Mouse (Mus musculus) lung, embryonic 15.5 days (tissue): ENCODE data around the gene Hvcn1. TPM values are rescaled to one million over a fixed set of nuclear protein-coding genes. Genes with fewer than 3 reads are reported as not detected.

Source experiments
- ATAC-seq: fragments of 200-750 bp; cut with Nextera tagmentation; 2 replicates; pipeline ENCODE4 v1.8.0; 2017; ENCODE audit warnings: moderate number of reproducible peaks, borderline replicate concordance; ENCODE audit not compliant: low FRiP score, low TSS enrichment; ENCODE audit errors: extremely low read depth
- H3K27ac ChIP-seq: fragments of 300-500 bp; sonication (generic); 2 replicates; pipeline ENCODE4 v1.5.1; 2015; ENCODE audit warnings: moderate library complexity, mild to moderate bottlenecking, inconsistent platforms
- H3K27me3 ChIP-seq: fragments of 300-500 bp; sonication (generic); 2 replicates; pipeline ENCODE4 v1.6.1; 2015; ENCODE audit warnings: inconsistent platforms
- H3K36me3 ChIP-seq: fragments of 300-500 bp; sonication (generic); 2 replicates; pipeline ENCODE4 v1.6.1; 2015; ENCODE audit warnings: inconsistent platforms
- H3K4me1 ChIP-seq: fragments of 300-500 bp; sonication (generic); 2 replicates; pipeline ENCODE4 v1.6.1; 2015; ENCODE audit warnings: inconsistent platforms
- H3K4me2 ChIP-seq: fragments of 300-500 bp; sonication (generic); 2 replicates; pipeline ENCODE4 v1.6.1; 2015; ENCODE audit warnings: inconsistent platforms, mild to moderate bottlenecking, moderate library complexity
- H3K4me3 ChIP-seq: fragments of 300-500 bp; sonication (generic); 2 replicates; pipeline ENCODE4 v1.5.1; 2015; ENCODE audit warnings: mild to moderate bottlenecking, inconsistent platforms
- H3K9ac ChIP-seq: fragments of 300-500 bp; sonication (generic); 2 replicates; pipeline ENCODE4 v1.6.1; 2015; ENCODE audit warnings: inconsistent platforms
- H3K9me3 ChIP-seq: fragments of 300-500 bp; sonication (generic); 2 replicates; pipeline ENCODE4 v1.6.1; 2016; ENCODE audit warnings: inconsistent platforms
- WGBS: fragments of 180-500 bp; shearing (Covaris S2); methylation state at CpG from one replicate; pipeline ENCODE4 v1.1.7; 2015; 5-methylcytosine and 5-hydroxymethylcytosine counted together
- polyA plus RNA-seq: library from polyadenylated mRNA; unstranded; fragments of >200 nt; fragmentation: Nextera tagmentation; extraction: Ambion mirVana; gene quantifications from 2 replicates; pipeline ENCODE4 v1.2.1, GENCODE M21; 2015

The Hvcn1 gene
- polyA plus RNA-seq = 4.0 and 4.7 TPM in 2 replicates

- WGBS = 69% methylated on average over 4 of the region's 4 CpGs
- no peak for ATAC-seq
These were observed at the start of gene Hvcn1 for GRCm38 (mm10) chr5:122206475-122206874. Gene Hvcn1 (plus strand): TSS chr5:122206804.

DNA sequence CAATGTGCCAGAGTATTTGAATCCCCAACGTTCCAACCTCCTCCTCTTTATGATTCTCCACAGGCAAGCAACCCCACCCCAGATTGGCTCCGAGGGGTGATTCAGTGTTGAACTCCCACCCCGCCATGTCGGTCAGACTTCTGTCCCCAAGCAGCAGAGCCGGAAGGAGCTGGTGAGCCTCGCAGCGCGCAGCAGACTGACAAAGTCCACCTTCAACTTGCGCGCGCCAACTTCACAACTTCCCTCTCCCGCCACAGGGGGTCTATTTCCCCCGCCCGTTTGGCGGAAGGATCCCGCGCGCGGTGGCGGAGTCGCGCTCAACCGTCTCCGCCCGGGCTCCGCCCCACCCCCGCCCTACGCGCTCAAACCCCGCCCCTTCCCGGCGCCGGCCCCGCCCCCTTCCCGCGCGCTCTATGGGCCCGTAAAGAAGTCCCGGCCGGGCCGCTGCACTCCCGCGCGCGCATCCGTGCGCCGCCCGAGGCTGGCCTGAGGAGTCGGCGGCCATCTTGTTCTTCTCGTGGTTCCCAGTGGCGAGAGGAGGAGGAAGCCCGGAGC lies 48.7 kb upstream of the Hvcn1 start, which contains the start of gene Ppp1cc:
Gene Ppp1cc, plus strand, starts transcription at position 452 of the 555 bp plus-strand sequence.
- peaks cover 53% of the 10 kb centered on the region for H3K4me1 ChIP-seq

More at GRCm38 (mm10) chr5:122206475-122206874, at the start of gene Hvcn1:
- no peak within 1 kb of the TSS for H3K27ac ChIP-seq
- H3K4me1 ChIP-seq = peaks cover 15% of the 10 kb centered on the region
- H3K27me3 ChIP-seq = no peaks in the 10 kb centered on the region
- H3K36me3 ChIP-seq = no peaks in the 10 kb centered on the region
- H3K9me3 ChIP-seq = no peaks in the 10 kb centered on the region
- no peak within 1 kb of the TSS for H3K4me3 ChIP-seq
- H3K4me2 ChIP-seq = no peak within 1 kb of the TSS
- H3K9ac ChIP-seq = no peak within 1 kb of the TSS

DNA sequence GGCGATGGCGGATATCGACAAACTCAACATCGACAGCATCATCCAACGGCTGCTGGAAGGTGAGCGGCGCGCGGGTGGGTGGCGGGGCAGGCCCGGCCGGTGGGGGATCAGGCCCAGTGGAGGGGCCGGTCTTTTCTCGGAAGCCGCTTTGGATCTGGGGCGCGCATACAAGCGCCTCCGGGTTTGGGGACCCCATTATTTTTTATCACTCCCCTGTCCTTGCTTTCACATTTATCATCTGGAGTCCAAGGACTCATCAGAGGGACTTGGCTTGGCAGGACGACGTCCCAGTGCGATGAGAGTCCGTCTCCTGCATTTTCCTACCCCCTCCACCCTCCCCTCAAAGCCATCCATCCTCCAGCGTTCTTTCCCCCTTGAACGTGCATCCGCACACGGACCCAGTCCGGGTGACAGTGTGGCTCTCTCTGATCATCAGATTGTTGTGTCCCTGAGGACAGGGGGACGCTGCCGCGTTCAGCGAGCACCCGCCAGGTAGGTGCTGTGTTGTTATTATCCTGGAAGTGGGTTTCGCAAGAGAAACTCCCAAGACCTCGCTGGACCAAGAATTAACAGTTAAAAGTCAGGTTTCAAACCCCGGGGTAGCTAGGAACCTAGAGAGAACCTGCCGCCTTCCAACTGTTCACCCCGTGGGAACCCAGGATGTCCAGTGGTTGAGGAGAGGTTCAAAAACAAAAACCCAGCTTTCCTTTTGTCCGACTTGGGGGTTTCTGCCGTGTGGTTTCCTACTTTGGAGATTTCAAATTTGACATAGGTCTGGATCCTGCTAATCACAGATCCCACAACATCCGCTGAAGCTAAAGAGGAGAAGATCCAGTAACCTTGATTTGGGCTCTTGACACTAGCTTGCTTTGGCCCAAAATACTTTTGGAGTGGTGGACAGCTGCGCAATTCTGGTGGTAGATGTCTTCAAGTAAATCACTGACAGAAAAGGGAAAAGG lies 47.8 kb upstream of the Hvcn1 start:
- H3K9me3 ChIP-seq = no peaks in the 10 kb centered on the region
- H3K4me1 ChIP-seq = peaks cover 62% of the 10 kb centered on the region

More for the DNA sequence above, 48.7 kb upstream of the Hvcn1 start, which contains the start of gene Ppp1cc:
- under 1% methylated on average over 37 of the region's 54 CpGs for WGBS
- Histone ChIP-seq H3K9me3 (no peaks in the 10 kb centered on the region), H3K27ac (peak within 1 kb of the TSS; percentile 93), H3K4me2 (peak within 1 kb of the TSS; percentile 81), H3K36me3 (peaks cover 11% of the 10 kb centered on the region), H3K4me3 (peak within 1 kb of the TSS; percentile 88), H3K9ac (peak within 1 kb of the TSS; percentile 88), H3K27me3 (no peaks in the 10 kb centered on the region)
- peak; percentile 94 for ATAC-seq

GRCm38 (mm10) chr5:122163194-122163593 lies 43.4 kb upstream of the Hvcn1 start:
- no peak overlapping the region for H3K9ac ChIP-seq
- H3K4me1 ChIP-seq = peaks cover 73% of the 10 kb centered on the region
- H3K9me3 ChIP-seq = no peaks in the 10 kb centered on the region
- H3K27ac ChIP-seq = no peak overlapping the region
- no peak overlapping the region for H3K4me3 ChIP-seq
- H3K27me3 ChIP-seq = no peaks in the 10 kb centered on the region
- peaks cover 54% of the 10 kb centered on the region for H3K36me3 ChIP-seq
- WGBS = 44% methylated on average over 6 of the region's 6 CpGs
- ATAC-seq = no peak
- H3K4me2 ChIP-seq = 0 out of 2 replicates have a peak overlapping the region, but pooled peaks have one; percentile 24

More for the DNA sequence above, 47.8 kb upstream of the Hvcn1 start:
- Histone ChIP-seq H3K36me3 (peaks cover 14% of the 10 kb centered on the region), H3K27ac (peak overlapping the region; percentile 73), H3K4me3 (peak overlapping the region; percentile 88), H3K4me2 (peak overlapping the region; percentile 75), H3K27me3 (no peaks in the 10 kb centered on the region), H3K9ac (peak overlapping the region; percentile 88)
- WGBS = 1% methylated on average over 42 of the region's 42 CpGs
- ATAC-seq = peak; percentile 8; the same call in 1 of the 2 replicates

GRCm38 (mm10) chr5:122164011-122164410 lies 42.6 kb upstream of the Hvcn1 start:
- no peak overlapping the region for H3K4me3 ChIP-seq
- no peak for ATAC-seq
- peaks cover 73% of the 10 kb centered on the region for H3K4me1 ChIP-seq
- H3K4me2 ChIP-seq = no peak overlapping the region
- no peak overlapping the region for H3K27ac ChIP-seq
- no peaks in the 10 kb centered on the region for H3K9me3 ChIP-seq
- WGBS = 57% methylated on average over 3 of the region's 3 CpGs
- no peak overlapping the region for H3K9ac ChIP-seq
- H3K36me3 ChIP-seq = peaks cover 60% of the 10 kb centered on the region
- no peaks in the 10 kb centered on the region for H3K27me3 ChIP-seq

DNA sequence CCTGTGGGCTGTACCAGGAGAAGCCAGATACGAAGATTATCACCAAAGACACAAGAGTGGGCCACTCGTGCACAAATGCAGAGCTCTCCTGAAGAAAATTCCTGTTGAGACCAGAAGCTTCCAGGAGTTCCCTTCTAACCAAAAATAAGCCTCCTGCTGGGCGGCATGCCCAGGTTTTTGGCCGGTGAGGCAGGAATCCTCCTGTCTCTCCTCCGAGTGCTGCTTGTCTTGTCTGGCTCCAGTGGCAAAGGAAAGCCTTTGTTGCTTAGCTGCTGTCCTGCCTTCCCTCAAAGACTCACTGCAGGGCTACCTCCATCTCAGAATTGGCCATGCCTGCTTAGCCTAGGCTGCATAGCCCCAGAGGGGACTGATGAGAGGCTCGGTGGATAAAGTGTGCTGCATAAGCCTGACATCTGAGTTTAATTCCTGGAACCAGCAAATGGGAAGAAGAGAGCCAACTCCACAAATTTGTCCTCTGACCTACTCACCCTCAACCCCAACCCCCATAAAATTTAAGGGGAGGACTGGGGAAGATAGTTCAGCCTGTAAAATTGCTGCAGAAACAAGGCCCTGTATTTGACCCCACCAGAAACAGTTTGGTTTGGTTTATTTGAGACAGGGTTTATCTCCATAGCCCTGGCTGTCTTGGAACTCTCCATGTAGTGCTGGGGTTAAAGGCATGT lies 41.2 kb upstream of the Hvcn1 start:
- Histone ChIP-seq H3K36me3 (peaks cover 74% of the 10 kb centered on the region), H3K4me2 (no peak overlapping the region), H3K9me3 (no peaks in the 10 kb centered on the region), H3K9ac (no peak overlapping the region), H3K4me3 (no peak overlapping the region), H3K27ac (no peak overlapping the region), H3K27me3 (no peaks in the 10 kb centered on the region), H3K4me1 (peaks cover 61% of the 10 kb centered on the region)
- no peak for ATAC-seq
- WGBS = 67% methylated on average over 6 of the region's 6 CpGs

- Histone ChIP-seq H3K36me3 (peaks cover 82% of the 10 kb centered on the region), H3K9ac (no peak overlapping the region), H3K4me3 (no peak overlapping the region), H3K9me3 (no peaks in the 10 kb centered on the region), H3K27ac (no peak overlapping the region), H3K4me1 (peaks cover 48% of the 10 kb centered on the region), H3K4me2 (no peak overlapping the region), H3K27me3 (no peaks in the 10 kb centered on the region)
- ATAC-seq = no peak
- 57% methylated on average over 8 of the region's 8 CpGs for WGBS
These were observed 39.9 kb upstream of the Hvcn1 start for GRCm38 (mm10) chr5:122166636-122167161.

DNA sequence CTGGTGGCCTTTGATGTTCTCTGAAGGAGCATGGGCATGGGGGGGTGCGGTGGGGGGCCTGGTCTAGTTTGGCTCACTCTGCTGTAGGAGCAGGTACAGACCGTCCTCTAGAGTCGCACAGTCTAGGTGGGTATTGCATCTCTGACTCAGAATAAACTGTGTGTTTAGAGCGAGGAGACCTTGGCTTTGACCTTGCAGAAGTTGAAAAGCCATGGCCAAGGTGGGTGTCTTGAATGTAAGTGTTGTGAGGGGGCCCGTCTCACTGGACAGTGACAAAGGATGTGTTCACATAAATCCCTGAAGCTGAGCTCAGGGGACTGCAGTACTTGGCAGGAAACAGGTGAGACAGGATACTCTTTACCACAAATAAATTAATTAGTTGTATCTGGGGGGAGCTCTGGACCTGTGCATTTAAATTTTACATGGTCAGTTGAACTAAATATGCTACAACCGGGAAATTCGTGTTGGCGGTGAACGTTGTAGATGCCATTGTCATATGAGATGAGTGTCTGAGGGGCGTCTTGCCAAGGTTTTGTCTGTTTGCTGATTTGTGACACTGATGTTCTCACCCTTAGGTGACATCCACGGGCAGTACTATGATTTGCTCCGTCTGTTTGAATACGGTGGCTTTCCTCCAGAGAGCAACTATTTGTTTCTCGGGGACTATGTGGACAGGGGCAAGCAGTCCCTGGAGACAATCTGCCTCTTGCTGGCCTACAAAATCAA lies 38.1 kb upstream of the Hvcn1 start:
- Histone ChIP-seq H3K9me3 (no peaks in the 10 kb centered on the region), H3K4me1 (peaks cover 31% of the 10 kb centered on the region), H3K9ac (no peak overlapping the region), H3K27me3 (no peaks in the 10 kb centered on the region), H3K27ac (no peak overlapping the region), H3K4me3 (no peak overlapping the region), H3K4me2 (no peak overlapping the region), H3K36me3 (peaks cover 92% of the 10 kb centered on the region)
- no peak for ATAC-seq
- 67% methylated on average over 14 of the region's 14 CpGs for WGBS

DNA sequence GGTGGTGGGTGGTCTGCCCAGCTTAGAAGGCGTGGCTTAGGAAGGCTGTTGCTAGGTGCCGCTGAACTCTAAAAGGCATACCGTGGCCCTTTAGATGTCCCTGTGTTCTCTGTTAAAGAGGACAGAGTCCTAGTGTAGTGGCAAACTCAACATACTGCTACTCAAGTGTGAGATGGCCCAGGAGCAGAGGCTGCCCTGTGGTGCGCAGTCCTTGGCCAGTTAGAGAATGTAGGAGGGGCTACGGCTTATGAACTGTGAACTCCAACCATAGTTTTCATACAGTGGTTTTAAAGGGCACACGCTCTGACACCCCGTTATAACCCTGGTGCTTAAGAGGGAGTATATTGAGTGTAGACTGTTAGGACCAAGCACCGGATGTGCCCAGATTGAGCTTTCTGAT lies 35.5 kb upstream of the Hvcn1 start:
- Histone ChIP-seq H3K9ac (no peak overlapping the region), H3K27me3 (no peaks in the 10 kb centered on the region), H3K4me3 (no peak overlapping the region), H3K27ac (no peak overlapping the region), H3K36me3 (peaks cover 82% of the 10 kb centered on the region), H3K4me1 (peaks cover 8% of the 10 kb centered on the region; the same call in 1 of the 2 replicates), H3K4me2 (no peak overlapping the region), H3K9me3 (no peaks in the 10 kb centered on the region)
- ATAC-seq = no peak
- WGBS = 92% methylated on average over 8 of the region's 8 CpGs

DNA sequence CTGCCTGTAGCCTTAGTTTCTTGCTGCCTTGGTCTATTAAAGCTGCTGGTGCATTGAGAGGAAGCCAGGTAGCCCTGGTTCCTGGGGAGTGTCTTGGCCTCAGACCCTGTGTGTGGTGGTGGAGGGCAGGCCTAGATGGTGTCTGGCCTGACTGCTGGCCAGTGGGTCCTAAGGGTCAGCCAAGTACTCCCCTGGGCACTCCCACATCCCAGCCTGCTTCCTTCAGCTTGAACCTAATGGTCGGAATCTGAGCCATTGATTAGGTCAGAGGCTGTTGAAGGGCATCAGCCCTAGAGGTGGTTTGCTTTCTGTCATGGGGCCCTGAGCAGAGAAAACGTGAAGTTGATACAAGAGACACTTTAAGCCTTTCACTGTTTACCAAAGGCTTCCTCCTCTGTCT lies 31.2 kb upstream of the Hvcn1 start:
- no peak overlapping the region for H3K4me2 ChIP-seq
- no peak for ATAC-seq
- no peaks in the 10 kb centered on the region for H3K9me3 ChIP-seq
- peaks cover 51% of the 10 kb centered on the region for H3K36me3 ChIP-seq
- H3K27me3 ChIP-seq = no peaks in the 10 kb centered on the region
- no peaks in the 10 kb centered on the region for H3K4me1 ChIP-seq
- WGBS = 51% methylated on average over 2 of the region's 2 CpGs
- H3K4me3 ChIP-seq = no peak overlapping the region
- H3K9ac ChIP-seq = no peak overlapping the region
- no peak overlapping the region for H3K27ac ChIP-seq

DNA sequence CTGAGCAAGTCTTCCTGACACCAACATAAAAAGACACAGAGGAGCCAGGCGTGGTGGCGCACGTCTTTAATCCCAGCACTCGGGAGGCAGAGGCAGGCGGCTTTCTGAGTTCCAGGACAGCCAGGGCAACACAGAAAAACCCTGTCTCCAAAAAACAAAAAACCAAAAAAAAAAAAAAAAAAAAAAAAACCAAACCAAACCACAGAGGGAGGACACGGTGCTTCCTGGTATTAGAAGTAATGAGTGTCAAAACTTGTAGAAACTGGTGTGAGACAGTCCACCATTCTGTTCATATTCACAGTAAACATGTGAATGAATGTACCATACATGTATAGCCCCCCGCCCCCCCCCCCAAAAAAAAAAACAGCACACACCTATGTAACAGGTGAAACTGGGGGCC lies 30.6 kb upstream of the Hvcn1 start:
- WGBS = 82% methylated on average over 7 of the region's 7 CpGs
- peaks cover 45% of the 10 kb centered on the region for H3K36me3 ChIP-seq
- no peak overlapping the region for H3K9ac ChIP-seq

More for the DNA sequence above, 30.6 kb upstream of the Hvcn1 start:
- H3K9me3 ChIP-seq = no peaks in the 10 kb centered on the region
- ATAC-seq = 0 out of 2 replicates have a peak, but pooled peaks have one; percentile 28
- H3K27ac ChIP-seq = no peak overlapping the region
- no peaks in the 10 kb centered on the region for H3K27me3 ChIP-seq
- no peak overlapping the region for H3K4me2 ChIP-seq
- no peak overlapping the region for H3K4me3 ChIP-seq
- no peaks in the 10 kb centered on the region for H3K4me1 ChIP-seq
